In the genomic region with DNA sequence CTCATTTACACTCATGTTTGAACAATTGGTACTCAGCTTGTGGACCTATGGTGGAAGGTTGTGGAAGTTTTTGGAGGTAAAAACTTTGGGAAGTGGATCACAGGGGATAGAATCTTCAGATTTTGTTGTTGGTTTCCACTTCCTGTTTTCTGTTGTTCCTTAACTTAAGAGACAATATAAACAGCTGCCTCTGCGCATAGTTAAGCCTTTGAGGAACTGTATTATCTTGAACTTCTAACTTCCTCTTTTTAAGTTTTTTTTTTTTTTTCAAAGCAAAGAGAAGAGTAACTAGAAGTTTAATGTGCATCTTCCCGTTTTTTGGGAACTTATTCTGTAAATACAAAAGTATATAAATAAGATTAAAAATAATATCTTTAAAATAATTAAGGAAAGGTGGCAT, we compare ENCODE assay signal across 20 mouse cellular contexts.
DNase-seq lines count a peak whose midpoint lies in the region; TF ChIP-seq lines count a peak whose summit lies in the region.
"Had no signal": no experiment of that assay in that cellular context is flagged by ENCODE, and none has a peak within 500 bp of the region (broad histone marks: within the 10 kb centered on the region; RNA-seq: fewer than 3 reads in every experiment).

No protein-coding gene starts in this region.

- H3K4me3 ChIP-seq in MEL (ENCODE audit: control insufficient read depth in 1 of 2, insufficient read depth in 1 of 2, low read depth in 2 of 2, low read length in 2 of 2): no peak overlapping the region

- no peak overlapping the region for H3K27ac ChIP-seq in MEL (ENCODE audit: control insufficient read depth, low read depth, low read length)

- TF ChIP-seq RAD21 in MEL (IDR thresholded peaks at IDR 0.05; ENCODE audit: low read depth, low read length): no peak

- no peaks in the 10 kb centered on the region for H3K27me3 ChIP-seq in MEL (ENCODE audit: control insufficient read depth in 1 of 2, insufficient read depth in 2 of 2, low read length in 2 of 2)
- H3K27me3 ChIP-seq: CH12.LX, Patski had no signal

- H3K79me2 ChIP-seq in MEL (ENCODE audit: control insufficient read depth, insufficient read depth, low read length, poor library complexity): no peaks in the 10 kb centered on the region

- TF ChIP-seq CTCF in MEL (IDR thresholded peaks at IDR 0.05 in 2 of 3, conservative IDR thresholded peaks at IDR 0.05 in 1 of 3; ENCODE audit: control insufficient read depth in 1 of 3, insufficient read depth in 1 of 3, low read depth in 2 of 3, low read length in 3 of 3, poor library complexity in 1 of 3, severe bottlenecking in 1 of 3): no peak

- no peaks in the 10 kb centered on the region for H3K36me3 ChIP-seq in MEL (ENCODE audit: control insufficient read depth in 1 of 2, insufficient read depth in 2 of 2, low read length in 2 of 2)
- H3K36me3 ChIP-seq: G1E had no signal

- peak; percentile 54 for DNase-seq in MEL (ENCODE audit: low read depth, low spot score)
- peak; percentile 23 for DNase-seq in MEL-GATA-1-ER (ENCODE audit: extremely low read depth, low read depth)
- DNase-seq in retina, embryonic 14.5 days (ENCODE audit: low spot score): no peak
- DNase-seq in T-cell, adult 2 months (ENCODE audit: low spot score): no peak
- DNase-seq: adrenal gland, adult 2 months; adrenal gland, adult 8-10 months; adrenal gland, postnatal 10 days; adrenal gland, postnatal 14 days; adrenal gland, postnatal 25 days; adrenal gland, postnatal 36 days; B cell, adult 2 months; cerebellum, adult 11 months; cerebellum, adult 11-12 months; cerebellum, adult 18-20 months; cerebellum, adult 2 months; cerebellum, adult 8-10 months; cerebellum, adult 9-10 months had no signal

- no peaks in the 10 kb centered on the region for H3K4me1 ChIP-seq in MEL (ENCODE audit: control insufficient read depth in 1 of 2, insufficient read depth in 2 of 2, low read length in 2 of 2)

- TF ChIP-seq POLR2A in MEL (IDR thresholded peaks at IDR 0.05; ENCODE audit: control insufficient read depth in 1 of 2, insufficient read depth in 1 of 2, low read depth in 1 of 2, low read length in 2 of 2, poor library complexity in 1 of 2): no peak

- H3K9me3 ChIP-seq in MEL (replicated peaks; ENCODE audit: insufficient read depth, low read length): no peaks in the 10 kb centered on the region
- H3K9me3 ChIP-seq: G1E had no signal

- H3K9ac ChIP-seq in MEL (ENCODE audit: control insufficient read depth, low read depth, low read length, poor library complexity, severe bottlenecking): no peak overlapping the region

- peak; percentile 20 to 84; a peak in 3 of 4 replicates for TF ChIP-seq EP300 in MEL (IDR thresholded peaks at IDR 0.05; ENCODE audit: low read depth in 1 of 2, low read length in 2 of 2)

TF ChIP-seq in MEL, 35 proteins besides CTCF, POLR2A, EP300 and RAD21:
- no peak for TF ChIP-seq CHD1 (IDR thresholded peaks at IDR 0.05; ENCODE audit: low read depth, low read length)
- TF ChIP-seq POLR2AphosphoS5 (IDR thresholded peaks at IDR 0.05; ENCODE audit: borderline replicate concordance, low read depth, low read length): no peak
- no peak for TF ChIP-seq KAT2A (conservative IDR thresholded peaks at IDR 0.05; ENCODE audit: low read depth, low read length)
- TF ChIP-seq MAZ (IDR thresholded peaks at IDR 0.05; ENCODE audit: low read depth, low read length): no peak
- no peak for TF ChIP-seq MAFK (IDR thresholded peaks at IDR 0.05; ENCODE audit: borderline replicate concordance, low read depth, low read length)
- no peak for TF ChIP-seq ZMIZ1 (IDR thresholded peaks at IDR 0.05; ENCODE audit: low read depth, low read length)
- TF ChIP-seq NRF1 (IDR thresholded peaks at IDR 0.05; ENCODE audit: insufficient read depth, low read depth, low read length, poor library complexity, severe bottlenecking): no peak
- no peak for TF ChIP-seq HCFC1 (IDR thresholded peaks at IDR 0.05; ENCODE audit: low read depth, low read length)
- no peak for TF ChIP-seq USF1 (IDR thresholded peaks at IDR 0.05; ENCODE audit: low read depth, low read length)
- peak; percentile 93 for TF ChIP-seq ZNF384 (IDR thresholded peaks at IDR 0.05; ENCODE audit: low read depth, low read length)
- TF ChIP-seq ETS1 (IDR thresholded peaks at IDR 0.05; ENCODE audit: low read depth, low read length): no peak
- peak; percentile 57 for TF ChIP-seq GATA1 (IDR thresholded peaks at IDR 0.05; ENCODE audit: low read depth, low read length)
- TF ChIP-seq SMC3 (IDR thresholded peaks at IDR 0.05; ENCODE audit: low read depth, low read length): no peak
- no peak for TF ChIP-seq RCOR1 (IDR thresholded peaks at IDR 0.05; ENCODE audit: low read depth, low read length)
- no peak for TF ChIP-seq MAX (IDR thresholded peaks at IDR 0.05; ENCODE audit: low read length)
- no peak for TF ChIP-seq ZC3H11A (IDR thresholded peaks at IDR 0.05; ENCODE audit: low read depth, low read length)
- TF ChIP-seq NELFE (IDR thresholded peaks at IDR 0.05; ENCODE audit: low read depth, low read length): no peak
- TF ChIP-seq USF2 (IDR thresholded peaks at IDR 0.05; ENCODE audit: borderline replicate concordance in 1 of 2, insufficient read depth in 1 of 2, low read depth in 1 of 2, low read length in 2 of 2): no peak
TF ChIP-seq in MEL: peak in this region for 2.

Comparison
In these comparisons a context has a peak if more than half of its experiments do, and no peak if none do; other contexts are left out.
1. DNase-seq: peak in MEL (single experiment) and MEL-GATA-1-ER (single experiment); none in retina, embryonic 14.5 days (single experiment) and T-cell, adult 2 months (single experiment).